Mouse (Mus musculus) layer of hippocampus, postnatal 25 days (tissue): ENCODE measurements around the gene Sufu. TPM values are rescaled to one million over a fixed set of nuclear protein-coding genes. Genes with fewer than 3 reads are reported as not detected.

Experiments used
- DNase-seq, 2 experiments: peaks; one replicate each; pipeline ENCODE4 v3.0.0; 2022; ENCODE audit warnings: mixed read lengths in 2 of 2, low spot score in 1 of 2; ENCODE audit errors: extremely low spot score in 1 of 2
- total RNA-seq, 2 experiments: library from RNA; stranded (reverse); gene quantifications; 2 replicates each; pipeline ENCODE4 v1.2.3; 2021

Gene Sufu
- total RNA-seq, 2 experiments from 2014 or later = 19.4 to 22.1 TPM

DNA sequence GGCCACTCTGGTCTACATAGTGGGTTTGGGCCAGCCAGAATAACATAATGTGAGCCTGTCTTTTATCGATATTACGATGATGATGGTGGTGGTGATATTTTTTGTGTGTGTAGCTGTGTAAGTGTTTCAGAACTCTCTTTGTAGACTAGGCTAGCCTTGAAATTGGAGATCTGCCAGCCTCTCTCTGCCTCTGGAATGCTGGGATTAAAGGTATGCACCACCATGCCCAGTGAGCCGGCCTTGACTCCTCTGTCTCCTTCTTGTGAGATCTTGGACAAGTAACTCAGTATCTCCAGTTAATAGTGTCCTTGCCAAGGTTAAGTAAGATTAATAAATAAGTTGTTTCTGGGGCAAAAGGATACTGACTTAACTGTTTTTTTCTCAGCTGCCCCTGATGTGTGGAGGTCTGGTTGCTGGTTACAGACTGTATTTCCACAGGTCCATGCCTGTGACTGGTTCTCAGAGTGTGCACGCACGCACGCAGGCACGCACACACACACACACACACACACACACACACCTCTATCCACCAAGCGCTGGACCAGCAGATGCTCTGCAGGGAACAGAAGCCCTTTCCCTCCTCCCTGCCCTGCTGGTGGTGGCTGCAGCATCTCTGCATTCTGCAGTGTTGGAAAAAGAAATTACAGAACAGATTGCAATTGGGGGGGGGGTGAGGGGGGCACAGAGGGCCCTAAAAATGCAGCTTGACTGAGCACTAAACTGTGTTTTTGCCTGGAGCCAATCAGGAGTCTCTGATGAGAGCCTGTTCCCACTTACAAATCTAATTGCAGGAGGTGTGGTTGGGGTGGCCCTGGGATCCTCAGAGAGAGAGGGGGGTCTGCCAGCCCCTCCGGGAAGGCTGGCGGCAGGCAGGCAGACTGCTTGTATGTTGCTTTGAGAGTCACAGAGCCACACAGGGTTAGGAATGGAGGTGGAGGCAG lies 129.3 kb downstream of the Sufu start:
- DNase-seq = no peak

- no peak for DNase-seq
These were observed 131.2 kb downstream of the Sufu start for GRCm38 (mm10) chr19:46527632-46528528.

GRCm38 (mm10) chr19:46528529-46529213 lies 132.0 kb downstream of the Sufu start:
- DNase-seq = no peak

DNA sequence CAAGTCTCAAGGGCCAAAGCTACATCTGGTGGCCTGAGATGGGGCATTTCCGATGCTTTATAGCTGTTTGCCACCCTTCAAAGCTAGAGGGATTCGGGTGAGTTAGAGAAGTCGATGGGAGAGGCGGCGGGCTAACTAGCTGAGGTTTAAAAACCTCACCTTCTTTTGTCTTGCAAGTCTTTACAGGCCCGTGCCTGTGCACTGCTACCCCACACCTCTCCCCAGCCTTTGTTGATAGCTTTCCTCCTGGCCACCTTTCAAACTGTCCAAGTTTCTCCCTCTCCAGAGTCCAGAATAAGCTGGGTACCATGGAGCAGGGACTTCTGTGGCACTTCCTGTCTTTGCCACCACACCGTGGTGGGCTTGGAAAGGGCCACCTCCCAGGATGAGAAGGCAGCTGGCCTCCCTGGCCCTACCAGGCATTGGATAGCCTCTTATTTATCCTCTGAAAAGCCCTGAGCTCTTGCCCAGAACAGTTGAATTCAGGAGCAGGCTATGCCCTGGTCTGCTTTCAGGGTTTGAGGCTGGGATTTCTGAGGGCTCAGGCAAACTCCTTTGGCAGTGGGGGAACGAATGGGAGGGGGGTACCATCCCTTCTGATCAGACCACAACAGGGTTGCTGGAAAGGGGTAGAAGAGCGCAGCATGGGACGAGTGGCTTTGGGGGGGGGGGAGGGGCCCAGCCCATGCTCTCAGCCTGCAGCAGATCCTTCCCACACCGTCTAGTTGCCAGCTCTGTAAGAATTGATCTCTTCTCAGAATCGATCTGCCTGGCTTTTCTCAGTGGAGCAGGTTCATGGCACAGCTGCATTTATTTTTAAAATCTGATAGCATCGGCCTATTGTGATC lies 133.1 kb downstream of the Sufu start:
- DNase-seq = no peak

DNA sequence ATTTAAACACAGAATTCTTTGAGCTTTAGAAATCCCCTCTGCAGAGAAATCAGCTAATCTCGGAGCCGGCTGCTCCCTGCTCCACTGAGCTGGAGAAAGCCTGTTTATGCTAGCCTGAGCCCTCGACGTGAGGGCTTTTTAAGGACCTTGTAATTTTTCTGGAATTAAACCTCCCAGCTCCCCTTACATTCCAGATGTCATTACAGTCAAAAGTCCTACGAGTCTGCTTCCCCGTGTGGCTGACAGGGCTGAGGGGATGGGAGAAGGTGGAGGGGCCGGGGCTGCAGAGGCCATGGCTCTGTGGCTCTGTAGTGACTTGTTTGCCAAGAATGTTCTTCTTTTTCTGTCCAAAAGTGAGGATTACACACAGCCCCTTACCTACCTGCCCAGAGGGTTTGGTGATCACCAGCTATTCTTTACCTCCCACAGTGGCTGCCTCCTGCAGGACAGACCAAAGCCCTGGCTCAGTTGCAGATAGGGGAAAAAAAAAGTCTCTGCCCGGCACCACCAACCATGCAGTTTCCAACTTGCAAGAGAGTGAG lies 133.8 kb downstream of the Sufu start:
- no peak for DNase-seq

GRCm38 (mm10) chr19:46531071-46532030 lies 134.7 kb downstream of the Sufu start:
- DNase-seq = no peak

DNA sequence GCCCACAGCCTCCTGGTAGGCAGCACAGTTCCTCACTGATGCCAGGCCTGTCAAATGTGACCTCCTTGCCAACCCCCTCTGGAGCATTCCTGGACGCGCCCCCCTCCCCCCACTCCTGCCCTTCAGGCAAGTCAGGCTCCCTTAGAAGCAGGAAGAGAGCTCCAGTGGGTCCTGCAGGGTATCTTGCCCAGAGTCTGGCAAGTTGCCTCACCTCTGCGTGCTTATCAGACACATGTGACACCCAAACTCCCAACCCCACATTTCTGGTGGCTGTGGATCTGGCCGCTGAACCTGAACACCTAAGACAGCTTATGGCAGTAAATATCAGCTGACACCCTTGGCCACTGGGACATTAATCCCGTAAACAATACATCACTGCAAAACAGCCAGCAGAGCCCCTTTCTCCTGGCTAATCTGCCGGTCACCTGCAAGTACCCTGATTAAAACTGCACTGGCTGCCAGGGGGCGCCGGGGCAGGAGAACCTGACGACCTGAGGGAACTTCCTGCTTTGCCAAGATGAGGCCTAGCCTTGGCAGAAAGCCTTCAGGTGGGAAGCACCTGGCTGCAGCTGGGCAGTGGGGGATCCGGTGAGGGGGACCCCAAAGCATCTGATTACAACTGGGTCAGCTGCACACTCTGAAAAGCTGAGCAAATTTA lies 135.5 kb downstream of the Sufu start:
- DNase-seq = no peak

DNA sequence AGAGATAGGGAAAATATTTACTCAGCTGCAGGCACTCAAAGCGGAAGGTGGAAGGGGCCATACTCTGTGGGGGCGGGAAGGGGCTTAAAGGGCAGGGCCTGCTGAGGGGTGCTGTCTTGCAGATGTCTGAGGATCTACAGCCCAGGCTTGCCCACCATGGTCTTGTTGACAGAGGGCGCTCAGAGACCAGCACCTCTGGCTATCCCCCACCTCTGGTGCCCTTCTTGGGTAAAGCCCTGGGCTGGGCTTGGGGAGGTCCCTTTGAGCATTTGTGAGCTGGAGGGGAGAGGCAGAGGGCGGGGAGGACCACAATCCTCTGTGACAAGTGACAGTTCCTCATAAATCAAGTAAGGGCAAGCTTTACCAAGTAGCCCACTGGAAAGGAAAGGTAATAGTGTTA lies 136.4 kb downstream of the Sufu start:
- DNase-seq = no peak

- no peak for DNase-seq
These were observed 136.8 kb downstream of the Sufu start for GRCm38 (mm10) chr19:46533525-46533924.

GRCm38 (mm10) chr19:46534542-46535098 lies 137.9 kb downstream of the Sufu start:
- DNase-seq = no peak

GRCm38 (mm10) chr19:46537357-46537756 lies 140.7 kb downstream of the Sufu start:
- DNase-seq = no peak

DNA sequence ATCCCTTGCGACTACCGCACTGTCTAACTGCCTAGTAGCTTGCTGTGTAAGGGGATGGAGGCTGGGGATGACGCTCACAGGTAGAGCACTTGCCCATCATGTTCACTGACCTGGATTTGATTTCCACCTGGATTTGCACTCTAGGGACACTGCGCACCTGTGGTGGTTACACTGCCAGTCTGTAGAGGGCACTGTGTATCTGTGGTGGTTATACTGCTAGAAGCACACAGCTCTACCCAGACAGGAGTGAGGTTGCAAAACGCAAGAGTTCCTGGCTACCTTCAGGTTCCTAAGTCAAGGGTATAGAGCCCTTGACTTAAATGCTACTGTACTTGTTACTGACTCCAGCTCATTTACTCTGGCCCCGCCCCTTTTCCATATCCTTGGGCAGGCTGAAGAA lies 141.5 kb downstream of the Sufu start:
- DNase-seq = no peak

Other genes with a start within 250 kb of the Sufu start
- gene Pitx3, start 248.6 kb upstream of the Sufu start, total RNA-seq = not detected
- gene Gbf1, start 244.4 kb upstream of the Sufu start, total RNA-seq = 10 to 100 TPM; 93.3 to 97.6 TPM
- 1 to 10 TPM; 1.8 to 2.8 TPM for gene Nfkb2, start 92.6 kb upstream of the Sufu start, total RNA-seq
- 100 to 1,000 TPM; 765 to 790 TPM for gene Psd, start 69.7 kb upstream of the Sufu start, total RNA-seq
- gene Fbxl15, start 68.7 kb upstream of the Sufu start, total RNA-seq = 10 to 100 TPM; 29.0 to 32.8 TPM
- gene Cuedc2, start 58.2 kb upstream of the Sufu start, total RNA-seq = 100 to 1,000 TPM; 164 to 189 TPM
- 10 to 100 TPM; 29.9 to 31.4 TPM for gene Mfsd13a, start 55.8 kb upstream of the Sufu start, total RNA-seq
- gene 2310034G01Rik, start 46.6 kb upstream of the Sufu start, total RNA-seq = under 1 TPM; 0.76 to 0.89 TPM
- gene Actr1a, start 1.1 kb upstream of the Sufu start, total RNA-seq = 100 to 1,000 TPM; 174 to 194 TPM
- gene Trim8, start 104.8 kb downstream of the Sufu start, total RNA-seq = 100 to 1,000 TPM; 105 to 109 TPM
- gene Arl3, start 176.3 kb downstream of the Sufu start, total RNA-seq = 100 to 1,000 TPM; 123 to 127 TPM
- 1 to 10 TPM; 4.4 to 6.3 TPM for gene Sfxn2, start 176.5 kb downstream of the Sufu start, total RNA-seq
- gene Wbp1l, start 202.2 kb downstream of the Sufu start, total RNA-seq = 10 to 100 TPM; 37.8 to 37.9 TPM